Mouse (Mus musculus) thymus, postnatal 4 days (tissue): Measurements from ENCODE around the gene Mrps10.
"Not testable (repeated sequence)": the region's sequence is repeated elsewhere in the genome, so short reads cannot be mapped to it uniquely, and the experiment has no call there.

Source experiments
- DNase-seq: peaks from one replicate; pipeline ENCODE4 v3.0.0; 2021

Mrps10 gene

DNA sequence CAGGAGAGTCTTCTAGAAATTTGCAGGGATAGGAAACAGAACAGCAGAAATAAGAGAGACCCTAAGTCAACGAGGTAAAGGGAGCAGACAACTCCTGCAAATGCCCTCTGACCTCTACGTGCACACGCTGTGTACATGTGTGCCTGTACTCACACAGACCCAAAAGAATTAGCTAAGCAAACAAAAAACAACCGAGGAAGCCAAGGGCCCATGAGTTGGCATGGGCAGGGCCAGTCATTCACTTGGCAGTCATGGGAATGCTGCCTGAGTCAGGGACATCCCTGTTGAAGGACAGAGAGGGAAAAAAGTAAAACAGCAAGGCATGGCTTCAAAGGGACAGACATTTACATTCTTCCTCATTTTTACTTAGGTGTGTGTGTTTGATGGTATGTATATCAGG is 14.6 kb downstream of the Mrps10 start:
- no peak for DNase-seq

DNA sequence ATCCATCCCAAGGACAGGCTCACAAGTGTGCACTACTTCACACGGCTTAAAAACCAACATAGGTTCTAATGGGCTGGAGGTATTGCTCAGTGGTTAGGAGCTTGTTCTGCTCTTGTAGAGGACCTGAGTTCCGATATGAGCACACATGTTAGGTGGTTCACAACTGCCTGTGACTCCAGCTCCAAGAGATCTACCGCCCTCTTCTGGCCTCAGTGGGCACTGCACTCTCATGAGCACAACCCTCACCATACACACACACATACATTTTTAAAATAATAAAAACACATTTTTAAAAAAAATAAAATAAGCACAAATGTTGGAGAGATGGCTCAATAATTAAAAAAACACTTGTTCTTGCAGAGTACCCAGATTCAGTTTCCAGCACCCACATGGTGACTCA is 15.4 kb downstream of the Mrps10 start:
- no peak for DNase-seq

DNA sequence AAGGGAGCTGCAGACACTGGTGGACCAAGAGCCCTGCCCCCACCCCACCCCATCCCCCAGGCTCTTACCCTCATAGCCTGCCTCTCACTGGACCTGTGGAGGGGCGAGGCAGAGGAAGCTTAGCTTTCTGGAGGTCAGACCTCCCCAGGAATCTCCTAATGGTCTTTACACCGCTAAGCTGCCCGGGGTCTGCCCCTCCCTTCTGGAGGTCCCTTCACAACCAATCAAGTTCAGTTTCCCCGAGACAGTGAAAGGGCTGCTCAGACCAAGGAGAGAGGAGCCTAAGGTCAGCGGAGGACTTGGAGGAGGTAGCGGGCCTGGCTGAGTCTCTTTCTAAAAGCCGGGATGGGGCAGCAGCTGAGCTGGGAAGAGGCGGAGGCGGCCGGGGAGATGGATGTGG is 16.5 kb downstream of the Mrps10 start, which contains the start of gene Guca1b:
Gene Guca1b, plus strand, starts transcription at position 249 of the 400 bp plus-strand sequence.
- no peak for DNase-seq

DNA sequence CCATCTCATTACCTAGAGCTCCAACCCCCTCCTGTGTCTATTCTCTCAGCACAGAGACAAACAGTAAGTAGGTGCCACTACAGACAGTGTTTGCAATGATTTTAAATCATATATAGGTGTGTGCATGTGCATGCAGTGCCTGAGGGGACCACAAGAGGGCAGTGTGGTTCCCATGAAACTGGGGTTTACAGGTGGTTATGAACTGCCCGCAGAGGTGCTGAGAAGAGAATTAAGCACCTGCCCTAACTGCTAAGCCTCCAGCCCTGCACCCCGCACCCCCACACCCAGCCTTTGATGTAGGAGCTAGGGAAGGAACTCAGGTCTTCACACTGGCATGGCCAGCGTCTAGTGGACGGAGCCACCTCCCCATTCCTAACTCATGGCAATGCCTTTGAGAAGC is 18.0 kb downstream of the Mrps10 start:
- peak; percentile 90 for DNase-seq

DNA sequence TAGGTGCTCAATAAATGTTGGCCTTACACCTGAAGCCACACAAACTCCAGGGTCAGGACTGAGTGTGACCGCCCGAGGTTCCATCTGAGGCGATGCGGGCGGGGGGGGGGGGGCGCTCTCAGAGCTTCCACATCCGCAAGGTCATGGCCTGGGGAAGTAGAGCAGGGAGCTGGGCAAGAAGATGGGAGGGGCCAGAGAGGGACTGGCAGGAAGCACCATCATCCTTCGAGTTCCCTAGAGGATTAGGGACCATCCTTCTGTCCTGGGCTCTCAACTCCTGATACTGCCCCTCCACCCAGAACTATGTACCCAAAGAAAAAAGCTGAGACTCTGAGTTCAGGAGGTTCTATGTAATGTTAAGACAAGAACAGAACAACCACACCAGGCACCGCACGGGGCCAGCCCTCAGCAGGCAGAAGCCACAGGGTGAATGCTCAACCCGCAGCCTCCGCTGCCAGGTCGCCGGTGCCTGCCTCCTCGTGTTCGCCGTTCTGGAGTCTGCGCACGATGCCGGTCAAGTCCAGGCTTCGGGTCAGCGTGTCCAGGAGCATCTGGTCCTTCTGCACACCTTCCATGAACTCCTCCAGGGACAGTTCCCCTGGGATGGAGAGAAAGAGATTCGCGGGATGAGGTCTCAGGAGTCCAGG is 25.7 kb downstream of the Mrps10 start:
- peak; percentile 54 for DNase-seq

DNA sequence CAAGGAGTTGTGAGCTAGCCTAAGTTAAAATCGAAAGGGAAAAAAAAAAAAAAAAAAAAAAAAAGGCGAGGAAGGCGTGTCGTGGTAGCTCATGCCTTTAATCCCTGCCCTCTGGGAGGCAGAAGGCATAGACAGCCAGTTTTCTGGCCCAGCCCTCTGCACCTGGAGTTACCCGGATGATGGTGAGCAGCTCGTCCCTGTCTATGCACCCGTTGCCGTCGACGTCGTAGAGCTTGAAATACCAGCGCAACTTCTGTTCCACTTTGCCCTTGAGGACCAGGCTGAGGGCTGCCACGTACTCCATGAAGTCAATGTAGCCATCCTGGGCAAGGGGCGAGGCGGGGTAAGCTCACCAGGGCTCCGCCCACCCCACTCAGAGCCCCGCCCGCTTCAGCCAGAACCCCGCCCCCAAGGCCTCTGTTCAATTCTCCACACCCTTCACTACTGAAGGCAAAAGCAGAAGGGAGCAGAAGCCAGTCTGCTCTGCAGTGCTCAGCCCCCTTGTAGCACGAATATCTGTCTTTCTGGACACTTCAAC is 26.8 kb downstream of the Mrps10 start:
- peak; percentile 72 for DNase-seq

DNA sequence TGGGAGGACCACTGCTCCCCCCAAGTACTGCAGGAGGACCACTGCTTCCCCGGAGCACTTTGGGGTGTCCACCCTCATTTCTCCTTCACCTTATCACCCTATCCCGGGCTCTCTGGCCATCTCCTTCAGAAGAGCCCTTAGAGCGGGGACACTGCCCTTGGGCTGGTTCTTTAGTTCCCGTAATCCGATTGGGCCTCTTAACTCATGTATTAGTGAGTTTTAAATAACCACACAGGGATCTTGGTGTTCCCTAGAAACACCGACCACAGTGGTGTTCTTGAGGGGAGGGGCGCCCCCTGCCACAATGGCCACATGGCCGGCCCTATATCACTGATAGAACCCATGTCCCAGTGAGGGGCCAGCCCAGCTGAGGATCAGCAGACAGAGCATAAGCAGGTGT is 30.4 kb downstream of the Mrps10 start:
- DNase-seq, result no peak

DNA sequence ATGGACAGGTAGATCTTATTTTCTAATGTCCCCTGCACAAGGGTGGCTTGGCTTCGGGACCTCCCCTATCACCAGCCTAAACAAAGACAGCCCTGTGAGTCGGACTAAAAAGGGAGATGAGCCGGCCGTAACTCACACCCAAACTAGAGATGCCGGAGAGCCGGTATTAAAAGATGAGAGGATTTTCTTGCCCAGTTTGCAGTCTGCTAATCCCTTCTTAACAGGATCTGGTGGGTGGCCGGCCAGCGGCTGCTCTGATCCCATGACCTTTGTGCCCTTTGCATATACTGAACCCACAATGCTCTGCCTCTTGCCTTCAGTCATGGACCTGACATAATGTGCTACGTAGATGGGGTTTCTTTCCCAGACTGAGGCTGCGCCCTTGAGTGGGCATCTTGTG is 31.8 kb downstream of the Mrps10 start, which contains the start of gene Guca1a:
Gene Guca1a, minus strand, starts transcription at position 134 of the 400 bp plus-strand sequence.
- no peak for DNase-seq

DNA sequence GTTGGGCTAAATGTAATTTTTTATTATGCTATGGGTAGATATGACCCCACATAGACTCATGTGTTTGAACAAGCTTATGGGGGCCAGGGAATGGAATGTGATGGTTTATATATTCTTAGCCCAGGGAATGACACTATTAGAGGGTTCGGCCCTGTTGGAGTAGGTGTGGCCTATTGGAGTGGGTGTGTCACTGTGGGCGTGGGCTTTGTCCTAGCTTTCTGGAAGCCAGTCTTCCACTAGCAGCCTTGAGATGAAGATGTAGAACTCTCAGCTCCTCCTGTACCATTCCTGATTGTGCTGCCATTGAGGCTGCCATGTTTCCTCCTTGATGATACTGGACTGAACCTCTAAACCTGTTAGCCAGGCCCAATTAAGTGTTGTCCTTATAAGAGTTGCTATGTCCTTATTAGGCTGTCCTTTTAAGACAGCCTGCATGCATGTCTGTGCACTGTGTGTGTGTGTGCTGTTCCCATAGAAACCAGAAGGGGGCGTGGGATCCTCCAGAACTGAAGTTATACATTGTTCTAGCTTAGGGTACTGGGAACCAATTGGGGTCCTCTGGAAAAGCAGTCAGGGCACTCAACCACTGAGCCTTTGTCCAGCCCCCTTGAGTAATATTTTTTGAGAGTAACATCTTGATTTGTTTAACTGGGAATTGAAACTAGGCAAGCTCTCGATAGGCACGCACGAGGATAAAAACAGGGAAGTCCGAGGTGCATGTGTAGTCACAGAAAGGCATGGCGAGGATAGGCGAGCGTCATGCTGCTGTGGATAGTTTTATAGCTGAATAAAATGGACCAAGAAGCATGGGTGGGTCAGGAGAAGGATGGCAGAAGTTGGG is 39.2 kb downstream of the Mrps10 start:
- no peak for DNase-seq

DNA sequence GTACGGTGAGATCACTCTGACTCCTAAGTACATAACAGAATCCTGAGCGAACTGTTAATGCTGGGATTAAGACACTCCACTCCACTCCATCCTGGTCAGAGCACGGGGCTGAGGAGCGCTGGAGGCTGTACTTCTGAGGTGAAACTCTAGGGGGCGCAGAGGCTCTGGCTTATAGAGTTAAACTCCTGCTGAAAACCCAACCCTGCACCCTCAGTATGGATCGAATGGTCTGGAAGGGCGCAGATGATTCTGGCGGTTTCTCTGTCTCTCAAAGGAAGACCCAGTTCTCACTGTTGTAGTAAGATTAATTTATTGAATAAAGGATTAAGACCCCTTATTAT is 39.8 kb downstream of the Mrps10 start:
- DNase-seq, result peak; percentile 86

DNA sequence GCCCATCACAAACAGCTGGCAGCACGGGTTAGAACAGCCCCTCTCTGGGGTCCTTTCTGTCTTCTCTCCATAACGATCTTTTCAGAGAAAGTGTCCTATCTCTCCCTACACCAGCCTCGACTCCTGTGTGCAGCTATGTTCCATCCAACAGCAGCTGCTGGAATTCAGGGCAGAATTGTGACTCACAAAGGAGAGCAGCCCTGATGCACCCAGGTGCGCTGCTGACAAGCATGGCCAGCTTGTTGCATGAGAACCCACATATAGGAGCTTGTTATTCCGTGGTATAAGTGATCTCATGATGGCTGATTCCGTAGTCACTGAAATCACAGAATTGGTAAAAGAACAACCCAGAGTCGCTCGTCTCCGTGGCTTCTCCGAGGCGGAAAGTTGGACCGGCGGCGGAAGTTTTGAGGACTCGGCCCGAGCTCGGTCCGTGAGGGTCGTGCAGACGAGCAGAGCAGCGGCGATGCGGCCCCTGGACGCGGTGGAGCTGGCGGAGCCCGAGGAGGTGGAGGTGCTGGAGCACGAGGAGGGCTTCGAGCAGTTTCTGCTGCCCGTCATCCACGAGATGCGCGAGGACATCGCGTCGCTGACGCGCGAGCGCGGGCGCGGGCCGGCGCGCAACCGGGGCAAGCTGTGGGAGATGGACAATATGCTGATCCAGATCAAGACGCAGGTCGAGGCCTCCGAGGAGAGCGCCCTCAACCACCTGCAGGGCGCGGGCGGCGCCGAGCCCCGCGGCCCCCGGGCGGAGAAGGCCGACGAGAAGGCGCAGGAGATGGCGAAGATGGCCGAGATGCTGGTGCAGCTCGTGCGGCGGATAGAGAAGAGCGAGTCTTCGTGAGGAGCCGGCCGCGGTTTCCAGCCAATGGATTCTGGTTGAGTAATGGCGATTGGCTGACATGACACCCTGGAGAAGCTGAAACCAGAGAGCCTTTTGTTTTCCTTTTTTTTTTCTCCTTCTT is 41.5 kb downstream of the Mrps10 start:
- peak; percentile 39 for DNase-seq

DNA sequence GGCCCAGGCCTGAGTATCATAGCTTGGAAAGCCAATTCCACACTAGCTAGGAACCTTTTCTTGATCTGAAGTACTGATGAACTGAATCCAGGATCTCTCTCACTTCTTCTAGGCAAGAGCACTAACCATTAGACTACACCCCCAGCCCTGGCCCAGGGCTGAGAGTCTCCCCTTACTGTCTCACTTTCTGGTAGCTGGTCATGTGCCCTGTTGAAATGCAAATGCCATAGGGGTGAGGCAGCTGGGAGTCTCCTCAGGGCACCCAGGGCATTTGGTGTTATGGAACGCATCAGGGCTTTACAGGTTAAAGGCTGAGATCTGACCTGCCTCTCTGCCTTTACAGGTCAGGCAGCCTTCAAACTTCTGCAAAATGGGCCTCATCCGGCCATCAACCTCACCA is 51.5 kb downstream of the Mrps10 start:
- DNase-seq, result no peak

DNA sequence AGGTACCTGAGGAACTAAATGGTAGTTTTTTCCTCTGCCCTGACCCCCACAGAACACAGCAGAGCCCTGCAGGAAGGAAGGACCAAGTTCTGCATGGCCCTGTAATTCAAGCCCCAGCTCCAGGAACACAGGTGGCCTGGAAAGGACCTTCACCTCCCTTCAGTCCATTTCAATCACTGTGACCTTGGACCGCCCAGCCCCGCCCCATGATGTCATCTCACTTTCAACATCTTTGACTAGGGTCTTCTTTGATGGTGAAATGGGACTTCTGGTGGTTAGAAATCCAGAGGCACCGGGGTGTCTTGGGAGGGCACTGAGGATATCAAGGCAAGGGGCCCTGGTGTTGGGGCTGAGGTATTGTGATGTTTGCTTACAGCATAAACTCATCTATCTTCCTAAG is 52.9 kb downstream of the Mrps10 start:
- DNase-seq, result no peak

DNA sequence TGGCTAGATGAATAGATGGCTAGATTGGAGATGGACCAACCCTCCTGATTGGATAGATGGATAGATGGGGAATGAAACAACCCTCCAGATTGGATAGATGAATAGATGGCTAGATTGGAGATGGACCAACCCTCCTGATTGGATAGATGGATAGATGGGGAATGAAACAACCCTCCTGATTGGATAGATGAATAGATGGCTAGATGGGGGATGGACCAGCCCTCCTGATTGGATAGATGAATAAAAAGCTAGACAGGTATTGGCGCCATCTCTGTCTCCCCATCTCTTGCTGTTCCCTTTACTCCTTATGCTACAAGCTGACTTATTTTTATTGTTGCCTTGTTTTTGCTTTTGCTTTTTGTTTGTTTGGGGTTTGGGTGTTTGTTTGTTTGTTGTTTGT is 53.9 kb downstream of the Mrps10 start:
- DNase-seq, result not testable (repeated sequence)

DNA sequence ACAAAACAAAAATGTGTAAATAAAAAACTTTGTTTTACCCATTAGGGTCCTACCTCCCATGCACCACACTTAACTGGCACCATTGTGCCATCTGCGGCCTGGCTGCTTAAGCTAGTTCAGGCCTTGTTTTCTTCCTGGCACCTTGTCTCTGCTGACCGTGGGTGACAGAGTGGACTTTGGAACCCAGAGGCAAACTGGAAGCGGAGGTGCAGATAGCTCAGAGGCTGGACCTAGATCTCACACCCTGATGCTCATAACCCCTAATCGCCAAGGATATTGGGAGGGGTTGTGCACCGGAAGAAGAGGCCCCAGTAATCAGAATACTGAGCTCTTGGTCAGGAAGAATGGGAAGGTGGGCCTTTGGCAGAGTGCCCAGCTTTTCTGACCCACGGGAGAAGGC is 55.5 kb downstream of the Mrps10 start:
- DNase-seq, result no peak

DNA sequence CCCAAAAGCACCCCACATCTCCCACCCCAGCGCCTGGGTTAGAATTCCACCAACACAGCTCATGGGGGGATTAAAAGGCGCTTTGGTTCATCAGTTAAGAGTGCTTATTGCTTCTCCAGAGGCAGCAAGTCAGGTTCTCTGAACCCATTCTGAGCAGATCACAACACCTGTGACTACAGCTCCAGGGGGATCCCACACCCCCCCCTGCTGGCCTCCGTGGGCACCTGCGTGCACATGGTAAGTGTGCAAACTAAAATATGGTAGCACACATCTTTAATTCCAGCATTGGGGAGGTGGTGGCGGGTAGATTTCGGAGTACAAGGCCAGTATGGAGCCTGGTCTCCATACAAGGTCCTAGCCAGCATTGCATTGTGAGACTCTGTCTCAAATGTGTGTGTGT is 58.6 kb downstream of the Mrps10 start:
- peak; percentile 72 for DNase-seq

DNA sequence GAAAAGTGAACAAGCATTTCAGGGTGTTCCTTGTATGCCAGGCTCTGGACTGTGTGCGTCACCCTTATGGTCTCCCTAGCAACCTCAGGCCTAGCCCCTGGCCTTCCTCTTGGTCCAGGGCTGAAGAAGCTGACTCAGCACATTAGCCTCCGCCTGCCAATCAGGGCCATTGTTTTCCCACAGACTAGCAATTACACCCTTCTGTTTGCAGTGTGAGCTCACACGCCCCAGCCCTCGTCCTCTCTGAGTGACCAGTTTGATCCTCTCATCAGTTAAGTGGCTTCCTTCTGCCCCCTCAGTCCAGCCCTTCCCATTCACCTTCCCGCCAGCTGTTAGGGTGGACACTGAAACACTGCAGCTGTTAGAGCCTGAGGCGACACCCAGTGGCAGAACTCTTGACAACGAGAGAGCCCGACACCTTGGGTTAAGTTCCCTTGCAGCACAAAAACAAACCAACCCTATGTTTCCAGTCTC is 60.2 kb downstream of the Mrps10 start:
- DNase-seq, result no peak

DNA sequence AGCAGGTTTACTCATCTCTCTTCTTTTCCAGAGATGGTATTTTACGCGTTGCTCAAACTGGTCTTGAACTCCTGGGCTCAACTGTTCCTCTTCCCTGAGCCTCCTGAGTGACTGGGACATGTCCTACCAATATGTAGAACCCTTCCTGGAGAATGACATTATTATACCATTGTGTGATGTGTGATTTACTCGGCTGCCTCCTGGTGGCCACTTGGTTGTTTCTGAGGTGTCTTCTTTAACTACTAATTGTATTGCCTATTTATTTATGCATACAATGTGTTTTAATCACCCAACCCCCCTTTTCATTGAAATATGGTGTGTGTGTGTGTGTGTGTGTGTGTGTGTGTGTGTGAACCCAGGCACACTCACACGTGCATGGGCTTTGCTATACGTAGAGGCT is 62.1 kb downstream of the Mrps10 start:
- DNase-seq, result peak; percentile 45
